Mouse (Mus musculus) embryonic facial prominence, embryonic 11.5 days (tissue): ENCODE results near the gene Fgfr2. TPM values are rescaled to one million over a fixed set of nuclear protein-coding genes. Genes with fewer than 3 reads are reported as not detected.
A peak's percentile ranks its signal among the peaks of the same experiment; 100 is the strongest.

Source experiments
- ATAC-seq: fragments of 200-750 bp; cut with Nextera tagmentation; replicated peaks from 2 replicates; pipeline ENCODE4 v1.8.0; 2017; ENCODE audit warnings: low read depth; ENCODE audit not compliant: insufficient number of reproducible peaks, low FRiP score, low TSS enrichment
- DNase-seq: peaks from one replicate; pipeline ENCODE4 v3.0.0-alpha.2; 2015; ENCODE audit warnings: low spot score
- H3K27ac ChIP-seq: fragments of 300-500 bp; sonication (generic); replicated peaks from 2 replicates; pipeline ENCODE4 v1.5.1; 2014; ENCODE audit warnings: mild to moderate bottlenecking, low read depth, low read length, control low read depth
- H3K27me3 ChIP-seq: fragments of 300-500 bp; sonication (generic); 2 replicates; pipeline ENCODE4 v1.6.1; 2014; ENCODE audit warnings: mild to moderate bottlenecking, low read length, moderate library complexity, mixed read lengths; ENCODE audit not compliant: control insufficient read depth, insufficient read depth
- H3K36me3 ChIP-seq: fragments of 300-500 bp; sonication (generic); replicated peaks from 2 replicates; pipeline ENCODE4 v1.6.1; 2014; ENCODE audit warnings: low read depth, mild to moderate bottlenecking, low read length, moderate library complexity, mixed read lengths; ENCODE audit not compliant: control insufficient read depth, insufficient read depth
- H3K4me1 ChIP-seq: fragments of 300-500 bp; sonication (generic); 2 replicates; pipeline ENCODE4 v1.6.1; 2014; ENCODE audit warnings: low read length, mixed read lengths; ENCODE audit not compliant: control insufficient read depth, insufficient read depth
- H3K4me2 ChIP-seq: fragments of 300-500 bp; sonication (generic); 2 replicates; pipeline ENCODE4 v1.6.1; 2014; ENCODE audit warnings: low read depth, mild to moderate bottlenecking, control low read depth, low read length, moderate library complexity
- H3K4me3 ChIP-seq: fragments of 300-500 bp; sonication (generic); 2 replicates; pipeline ENCODE4 v1.5.1; 2014; ENCODE audit warnings: low read depth, low read length, control low read depth
- H3K9ac ChIP-seq: fragments of 300-500 bp; sonication (generic); replicated peaks from 2 replicates; pipeline ENCODE4 v1.6.1; 2014; ENCODE audit warnings: mild to moderate bottlenecking, control low read depth, low read length
- H3K9me3 ChIP-seq: fragments of 300-500 bp; sonication (generic); replicated peaks from 2 replicates; pipeline ENCODE4 v1.6.1; 2016; ENCODE audit warnings: mild to moderate bottlenecking, low read length, inconsistent platforms, mixed read lengths; ENCODE audit not compliant: control insufficient read depth
- WGBS: fragments of 180-500 bp; shearing (Covaris S2); extraction: QIAGEN DNeasy Blood & Tissue Kit; methylation state at CpG from one replicate; pipeline ENCODE4 v1.1.7; 2014; 5-methylcytosine and 5-hydroxymethylcytosine counted together
- polyA plus RNA-seq: library from polyadenylated mRNA; unstranded; fragments of >200 nt; fragmentation: Nextera tagmentation; extraction: Ambion mirVana; gene quantifications from 2 replicates; pipeline ENCODE4 v1.2.1, GENCODE M21; 2014

The Fgfr2 gene
- polyA plus RNA-seq, 1 experiment from 2014 or later = 75.6 TPM

DNA sequence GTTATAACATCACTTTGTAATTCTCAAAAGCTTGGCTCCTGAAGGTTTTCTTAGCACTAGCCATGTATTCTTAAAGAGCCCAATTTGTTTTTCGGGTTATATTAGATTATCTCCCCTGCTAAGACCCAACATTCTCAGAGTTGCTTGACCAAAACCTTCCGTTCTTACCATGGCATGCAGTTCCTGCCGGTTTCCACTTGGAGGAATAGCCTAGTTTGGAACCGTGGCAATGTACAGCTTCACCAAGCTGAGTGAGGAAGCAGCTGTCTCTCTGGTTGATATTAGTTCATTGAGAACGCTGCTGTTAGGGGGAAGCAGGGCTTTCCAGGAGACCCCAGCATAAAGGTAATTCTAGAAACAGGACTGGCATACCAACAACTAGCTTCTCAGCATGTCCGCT is 1547.9 kb downstream of the Fgfr2 start:
- Histone ChIP-seq H3K4me2 (no peak overlapping the region), H3K27me3 (no peaks in the 10 kb centered on the region), H3K27ac (no peak overlapping the region), H3K9me3 (no peaks in the 10 kb centered on the region), H3K4me1 (no peaks in the 10 kb centered on the region), H3K36me3 (no peaks in the 10 kb centered on the region), H3K4me3 (no peak overlapping the region), H3K9ac (no peak overlapping the region)
- ATAC-seq (no peak), DNase-seq (no peak)
- WGBS = 72% methylated on average over 6 of the region's 6 CpGs

DNA sequence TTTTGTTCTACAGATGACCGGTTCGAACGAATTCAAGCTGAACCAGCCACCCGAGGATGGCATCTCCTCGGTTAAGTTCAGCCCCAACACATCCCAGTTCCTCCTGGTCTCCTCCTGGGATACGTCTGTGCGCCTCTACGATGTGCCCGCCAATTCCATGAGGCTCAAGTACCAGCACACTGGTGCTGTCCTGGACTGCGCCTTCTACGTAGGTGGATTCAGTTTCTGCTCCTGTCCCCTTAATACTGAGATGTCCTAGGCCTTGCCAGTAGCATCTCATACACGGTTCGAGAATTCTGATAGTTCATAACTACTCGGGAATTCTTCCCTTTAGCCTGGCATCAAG is 1562.5 kb downstream of the Fgfr2 start:
- no peaks in the 10 kb centered on the region; the same call in 1 of the 2 replicates for H3K4me1 ChIP-seq
- H3K4me2 ChIP-seq = peak overlapping the region; percentile 52
- peaks cover 22% of the 10 kb centered on the region for H3K27me3 ChIP-seq
- DNase-seq = no peak
- H3K27ac ChIP-seq = peak overlapping the region; percentile 70
- WGBS = 1% methylated on average over 14 of the region's 14 CpGs
- peaks cover 5% of the 10 kb centered on the region; the same call in 1 of the 2 replicates for H3K36me3 ChIP-seq
- peak overlapping the region; percentile 93 for H3K9ac ChIP-seq
- peak; percentile 44 for ATAC-seq
- peak overlapping the region; percentile 83 for H3K4me3 ChIP-seq
- H3K9me3 ChIP-seq = no peaks in the 10 kb centered on the region

DNA sequence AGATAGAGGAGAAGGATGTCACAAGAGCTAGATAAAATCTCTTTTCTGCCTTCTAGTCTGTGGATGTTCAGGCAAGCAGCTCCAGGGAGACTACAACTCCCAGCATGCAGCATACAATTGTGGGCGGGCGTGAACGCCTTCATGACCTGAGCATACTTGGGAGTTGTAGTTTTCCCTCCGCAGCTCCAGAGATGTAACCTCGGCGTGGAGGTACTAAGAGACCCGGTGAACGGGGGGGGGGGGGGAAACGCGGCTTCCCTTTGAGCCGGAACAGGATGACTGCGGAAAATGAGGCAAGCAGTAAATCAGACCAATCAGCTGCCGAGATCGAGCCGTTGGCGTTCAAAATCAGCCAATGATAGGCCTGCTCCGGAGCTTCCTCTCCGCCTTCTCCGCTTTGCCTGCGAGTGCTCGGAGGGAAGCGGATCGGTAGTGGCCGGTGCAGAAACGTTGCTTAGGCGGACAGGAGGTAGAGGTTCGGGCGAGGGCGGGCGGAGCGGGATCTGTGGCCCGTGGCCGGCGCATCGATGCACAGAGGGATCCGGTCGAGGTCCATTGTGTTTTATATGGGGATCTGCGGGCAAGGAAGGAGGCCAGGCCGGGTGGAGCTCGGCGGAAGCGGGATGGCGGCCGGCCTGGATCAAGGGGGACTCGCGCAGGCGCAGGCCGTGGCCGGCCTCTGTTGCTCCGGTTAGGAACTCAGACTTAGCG is 1563.0 kb downstream of the Fgfr2 start, which contains the start of gene Bub3:
Gene Bub3 (plus strand): TSS at position 237 of the 711 bp plus-strand sequence.
- ATAC-seq = peak; percentile 92
- DNase-seq = peak; percentile 97
- H3K27ac ChIP-seq = peak within 1 kb of the TSS; percentile 70
- H3K9ac ChIP-seq = peak within 1 kb of the TSS; percentile 93
- H3K27me3 ChIP-seq = peaks cover 27% of the 10 kb centered on the region
- peak within 1 kb of the TSS; percentile 52 for H3K4me2 ChIP-seq
- no peaks in the 10 kb centered on the region for H3K9me3 ChIP-seq
- H3K4me1 ChIP-seq = no peaks in the 10 kb centered on the region; the same call in 1 of the 2 replicates
- WGBS = under 1% methylated on average over 43 of the region's 51 CpGs
- H3K36me3 ChIP-seq = peaks cover 5% of the 10 kb centered on the region; the same call in 1 of the 2 replicates
- peak within 1 kb of the TSS; percentile 83 for H3K4me3 ChIP-seq

DNA sequence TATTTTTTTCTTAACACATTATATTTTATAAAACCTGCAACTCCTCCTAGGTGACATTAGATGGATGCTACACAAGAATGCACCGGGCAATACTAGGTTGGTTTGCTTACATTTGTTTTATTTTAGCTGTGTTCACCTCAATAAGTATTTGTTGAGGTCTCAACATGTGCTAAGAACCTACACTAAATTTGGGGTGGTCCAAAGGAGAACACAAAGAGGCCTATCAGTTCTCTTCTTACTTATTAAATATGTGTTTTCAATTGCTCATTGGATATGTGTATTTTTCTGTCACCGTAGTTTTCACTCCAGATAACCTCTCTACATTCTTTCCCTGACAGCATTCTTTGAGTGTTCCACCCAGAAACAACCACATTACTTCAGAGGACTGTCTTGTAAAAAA is 1565.4 kb downstream of the Fgfr2 start:
- Histone ChIP-seq H3K27me3 (peaks cover 51% of the 10 kb centered on the region), H3K27ac (no peak overlapping the region), H3K4me2 (no peak overlapping the region), H3K36me3 (peaks cover 5% of the 10 kb centered on the region; the same call in 1 of the 2 replicates), H3K4me1 (peaks cover 8% of the 10 kb centered on the region), H3K4me3 (no peak overlapping the region), H3K9ac (no peak overlapping the region), H3K9me3 (no peaks in the 10 kb centered on the region)
- DNase-seq (no peak), ATAC-seq (no peak)
- 45% methylated on average over 2 of the region's 2 CpGs for WGBS

DNA sequence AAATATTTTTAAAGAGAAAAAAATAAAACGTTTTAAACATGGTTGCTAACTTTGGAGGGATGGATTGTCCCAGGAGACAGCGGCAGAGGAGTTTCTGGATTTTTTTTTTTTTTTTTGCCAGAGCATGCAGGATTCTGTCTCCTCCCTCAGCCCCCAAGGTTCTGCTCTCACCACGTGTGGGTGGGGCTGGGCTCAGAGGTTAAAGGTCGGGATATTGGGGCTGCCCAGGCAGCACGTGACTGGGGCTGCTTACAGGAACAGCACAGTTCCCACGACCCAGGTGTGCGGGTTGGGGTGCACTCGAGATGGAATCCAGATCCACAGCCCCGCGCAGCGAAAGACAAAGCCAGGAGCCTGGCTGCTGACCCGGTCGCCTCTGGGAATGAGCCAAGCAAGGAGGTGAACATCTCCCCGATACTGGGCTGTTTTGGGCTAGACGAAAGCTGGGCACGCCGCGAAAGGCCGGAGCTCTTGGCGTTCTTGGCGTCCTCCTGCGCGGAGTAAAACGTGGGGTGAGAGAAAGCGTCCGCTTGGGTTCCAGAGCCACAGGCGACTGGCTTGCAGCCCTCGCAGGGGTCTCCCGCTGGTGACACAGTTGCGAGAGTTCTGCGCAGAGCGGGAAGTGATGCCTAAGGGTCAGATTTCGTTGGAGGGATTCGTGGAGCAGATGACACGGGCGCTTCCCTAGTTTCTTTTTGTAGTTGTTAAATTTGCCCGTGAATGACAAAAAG is 1566.4 kb downstream of the Fgfr2 start:
- Histone ChIP-seq H3K36me3 (no peaks in the 10 kb centered on the region), H3K9me3 (no peaks in the 10 kb centered on the region), H3K27ac (no peak overlapping the region), H3K4me3 (no peak overlapping the region), H3K4me2 (peak overlapping the region; percentile 1; the same call in 1 of the 2 replicates), H3K4me1 (peaks cover 8% of the 10 kb centered on the region), H3K9ac (no peak overlapping the region), H3K27me3 (peaks cover 61% of the 10 kb centered on the region)
- under 1% methylated on average over 37 of the region's 37 CpGs for whole genome bisulfite sequencing
- DNase-seq = peak; percentile 43
- ATAC-seq = no peak

DNA sequence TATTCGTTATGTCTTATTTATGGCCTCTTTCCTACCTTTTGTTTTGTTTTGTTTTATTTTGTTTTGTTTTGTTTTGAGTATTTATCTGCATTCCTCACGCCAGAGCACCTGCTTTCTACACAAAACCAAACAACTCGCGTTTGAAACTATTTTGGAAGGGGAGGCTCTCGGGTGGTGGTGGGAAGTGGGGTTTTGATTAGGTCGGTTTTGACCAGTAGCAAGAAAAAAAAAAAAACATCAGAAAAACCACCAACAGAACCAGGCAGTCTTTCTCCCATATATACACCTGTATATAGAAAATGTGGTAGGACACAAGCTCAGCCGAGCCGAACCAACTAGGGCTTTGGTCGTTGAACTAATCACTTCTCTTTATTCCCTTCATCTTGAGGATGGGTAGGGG is 1567.0 kb downstream of the Fgfr2 start:
- Histone ChIP-seq H3K4me2 (no peak overlapping the region), H3K4me1 (peaks cover 8% of the 10 kb centered on the region), H3K27ac (no peak overlapping the region), H3K36me3 (no peaks in the 10 kb centered on the region), H3K9ac (no peak overlapping the region), H3K9me3 (no peaks in the 10 kb centered on the region), H3K4me3 (0 out of 2 replicates have a peak overlapping the region, but pooled peaks have one; percentile 8), H3K27me3 (peaks cover 67% of the 10 kb centered on the region)
- 0% methylated on average over 9 of the region's 9 CpGs for WGBS
- DNase-seq (peak; percentile 21), ATAC-seq (no peak)

DNA sequence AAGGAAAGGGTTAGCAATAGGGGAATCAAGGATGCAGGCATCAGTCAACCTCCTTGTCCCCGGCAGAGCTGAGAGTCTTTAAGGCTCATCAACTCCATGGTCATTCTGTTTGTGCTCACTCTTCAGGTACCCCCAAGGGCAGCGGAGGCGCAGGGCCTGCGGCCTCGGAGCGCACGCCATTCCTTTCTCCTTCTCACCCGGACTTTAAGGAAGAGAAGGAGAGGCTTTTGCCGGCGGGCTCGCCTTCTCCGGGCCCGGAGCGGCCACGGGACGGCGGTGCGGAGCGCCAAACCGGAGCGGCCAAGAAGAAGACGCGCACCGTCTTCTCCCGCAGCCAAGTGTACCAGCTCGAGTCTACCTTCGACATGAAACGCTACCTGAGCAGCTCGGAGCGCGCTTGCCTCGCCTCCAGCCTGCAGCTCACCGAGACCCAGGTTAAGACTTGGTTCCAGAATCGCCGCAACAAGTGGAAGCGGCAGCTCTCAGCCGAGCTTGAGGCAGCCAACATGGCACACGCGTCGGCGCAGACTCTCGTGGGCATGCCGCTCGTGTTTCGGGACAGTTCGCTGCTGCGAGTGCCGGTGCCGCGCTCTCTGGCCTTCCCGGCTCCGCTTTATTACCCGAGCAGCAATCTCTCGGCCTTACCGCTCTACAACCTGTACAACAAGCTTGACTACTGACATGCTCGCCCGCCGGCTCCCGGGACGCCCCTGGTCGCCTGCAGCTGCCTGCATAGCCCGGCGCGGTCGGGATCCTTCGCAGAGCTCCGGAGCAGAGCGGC is 1567.7 kb downstream of the Fgfr2 start:
- Histone ChIP-seq H3K4me3 (0 out of 2 replicates have a peak overlapping the region, but pooled peaks have one; percentile 8), H3K9me3 (no peaks in the 10 kb centered on the region), H3K36me3 (no peaks in the 10 kb centered on the region), H3K4me1 (peaks cover 8% of the 10 kb centered on the region), H3K27me3 (peaks cover 73% of the 10 kb centered on the region), H3K27ac (no peak overlapping the region), H3K9ac (no peak overlapping the region; the same call in 1 of the 2 replicates), H3K4me2 (peak overlapping the region; percentile 21)
- WGBS = under 1% methylated on average over 65 of the region's 68 CpGs
- ATAC-seq = no peak
- DNase-seq = peak; percentile 46
